Mouse (Mus musculus) macrophage (primary cell): Measurements from ENCODE around the gene Speer4e. TPM values are rescaled to one million over a fixed set of nuclear protein-coding genes. Genes with fewer than 3 reads are reported as not detected.
"Not testable (repeated sequence)": the region's sequence is repeated elsewhere in the genome, so short reads cannot be mapped to it uniquely, and the experiment has no call there.

ENCODE experiments used
- H3K27ac ChIP-seq: fragments of 350-480 bp; formaldehyde crosslinking; 2 replicates; pipeline ENCODE4 v1.9.0; 2021
- H3K36me3 ChIP-seq: fragments of 350-480 bp; formaldehyde crosslinking; 2 replicates; pipeline ENCODE4 v1.9.0; 2021; ENCODE audit errors: inconsistent target
- H3K4me3 ChIP-seq: fragments of 350-480 bp; formaldehyde crosslinking; 2 replicates; pipeline ENCODE4 v1.9.0; 2021; ENCODE audit errors: inconsistent target
- H3K79me2 ChIP-seq: fragments of 350-480 bp; formaldehyde crosslinking; 2 replicates; pipeline ENCODE4 v1.9.0; 2021; ENCODE audit errors: inconsistent target
- WGBS: methylation state at CpG from one replicate; pipeline ENCODE4 v1.1.7; 2026; ENCODE audit warnings: inconsistent platforms; ENCODE audit not compliant: missing documents; 5-methylcytosine and 5-hydroxymethylcytosine counted together
- polyA plus RNA-seq: library from polyadenylated mRNA; stranded (reverse); fragments of 250-400 nt; gene quantifications from 3 replicates; pipeline ENCODE4 v1.2.4, GENCODE M21; 2018; ENCODE audit warnings: inconsistent platforms
- total RNA-seq, 78 experiments: library from RNA; depleted of rRNA; stranded (reverse); fragments of 250-400 nt; gene quantifications; 1 replicate in 9 of 78; 2 replicates in 24 of 78; 3 replicates in 43 of 78; 4 replicates in 2 of 78; pipeline ENCODE4 v1.2.4; 2018; ENCODE audit warnings: inconsistent platforms in 56 of 78

Gene Speer4e
- not detected for total RNA-seq (2018; cell fraction: chromatin; rRNA removed)
- total RNA-seq (2018; cell fraction: cytosol; rRNA removed): not detected
- total RNA-seq (2018; cell fraction: nucleus; rRNA removed): not detected
- not detected in 3 replicates for polyA plus RNA-seq

GRCm38 (mm10) chr5:14938329-14938728, at the start of gene Speer4e:
Gene Speer4e, minus strand, starts transcription at chr5:14938429.
- H3K79me2 ChIP-seq, H3K36me3 ChIP-seq, H3K27ac ChIP-seq, H3K4me3 ChIP-seq: not testable (repeated sequence)
- 18% methylated on average over 1 of the region's 1 CpGs for WGBS

GRCm38 (mm10) chr5:14986649-14987387, 48.6 kb upstream of the Speer4e start:
- no CpG with 5 or more reads among the region's 6 CpGs for WGBS

GRCm38 (mm10) chr5:14978835-14979234, 40.6 kb upstream of the Speer4e start, which contains the start of gene Gm10354:
Gene Gm10354, minus strand, starts transcription at chr5:14978935.
- not testable (repeated sequence) for H3K36me3 ChIP-seq
- WGBS: no CpG with 5 or more reads among the region's 1 CpGs

More at GRCm38 (mm10) chr5:14986649-14987387, 48.6 kb upstream of the Speer4e start:
- not testable (repeated sequence) for H3K27ac ChIP-seq, H3K36me3 ChIP-seq, H3K4me3 ChIP-seq, H3K79me2 ChIP-seq

GRCm38 (mm10) chr5:14977368-14977767, 39.1 kb upstream of the Speer4e start:
- not testable (repeated sequence) for H3K79me2 ChIP-seq, H3K27ac ChIP-seq, H3K4me3 ChIP-seq, H3K36me3 ChIP-seq
- WGBS: 85% methylated on average over 3 of the region's 4 CpGs

More at GRCm38 (mm10) chr5:14978835-14979234, 40.6 kb upstream of the Speer4e start, which contains the start of gene Gm10354:
- not testable (repeated sequence) for H3K4me3 ChIP-seq, H3K79me2 ChIP-seq, H3K27ac ChIP-seq

GRCm38 (mm10) chr5:14975294-14975693, 37.1 kb upstream of the Speer4e start:
- H3K79me2 ChIP-seq, H3K36me3 ChIP-seq, H3K4me3 ChIP-seq, H3K27ac ChIP-seq: not testable (repeated sequence)
- WGBS: 57% methylated on average over 1 of the region's 4 CpGs

- not testable (repeated sequence) for H3K79me2 ChIP-seq, H3K4me3 ChIP-seq, H3K27ac ChIP-seq, H3K36me3 ChIP-seq
- 67% methylated on average over 3 of the region's 3 CpGs for WGBS
Observed at GRCm38 (mm10) chr5:14972841-14973240, 34.6 kb upstream of the Speer4e start.

GRCm38 (mm10) chr5:14963821-14964220, 25.6 kb upstream of the Speer4e start:
- H3K79me2 ChIP-seq, H3K36me3 ChIP-seq, H3K4me3 ChIP-seq, H3K27ac ChIP-seq: not testable (repeated sequence)
- 84% methylated on average over 8 of the region's 13 CpGs for WGBS

GRCm38 (mm10) chr5:14961502-14961901, 23.3 kb upstream of the Speer4e start:
- H3K36me3 ChIP-seq, H3K4me3 ChIP-seq, H3K27ac ChIP-seq, H3K79me2 ChIP-seq: not testable (repeated sequence)
- WGBS: 87% methylated on average over 3 of the region's 4 CpGs

GRCm38 (mm10) chr5:14955928-14956706, 17.9 kb upstream of the Speer4e start:
- not testable (repeated sequence) for H3K36me3 ChIP-seq, H3K4me3 ChIP-seq
- WGBS: no CpG with 5 or more reads among the region's 1 CpGs

GRCm38 (mm10) chr5:14953587-14953986, 15.4 kb upstream of the Speer4e start:
- H3K4me3 ChIP-seq, H3K27ac ChIP-seq, H3K36me3 ChIP-seq, H3K79me2 ChIP-seq: not testable (repeated sequence)

More at GRCm38 (mm10) chr5:14955928-14956706, 17.9 kb upstream of the Speer4e start:
- H3K27ac ChIP-seq, H3K79me2 ChIP-seq: not testable (repeated sequence)

- WGBS: 84% methylated on average over 3 of the region's 3 CpGs
Observed at GRCm38 (mm10) chr5:14952749-14953148, 14.5 kb upstream of the Speer4e start.

GRCm38 (mm10) chr5:14951822-14952221, 13.6 kb upstream of the Speer4e start:
- WGBS: 66% methylated on average over 7 of the region's 7 CpGs
- not testable (repeated sequence) for H3K79me2 ChIP-seq, H3K36me3 ChIP-seq, H3K4me3 ChIP-seq, H3K27ac ChIP-seq

More at GRCm38 (mm10) chr5:14952749-14953148, 14.5 kb upstream of the Speer4e start:
- H3K36me3 ChIP-seq, H3K79me2 ChIP-seq, H3K27ac ChIP-seq, H3K4me3 ChIP-seq: not testable (repeated sequence)

GRCm38 (mm10) chr5:14947482-14948198, 9.4 kb upstream of the Speer4e start:
- H3K36me3 ChIP-seq, H3K27ac ChIP-seq, H3K4me3 ChIP-seq, H3K79me2 ChIP-seq: not testable (repeated sequence)
- WGBS: 80% methylated on average over 2 of the region's 4 CpGs

GRCm38 (mm10) chr5:14945524-14945923, 7.3 kb upstream of the Speer4e start:
- H3K79me2 ChIP-seq, H3K4me3 ChIP-seq, H3K27ac ChIP-seq, H3K36me3 ChIP-seq: not testable (repeated sequence)
- WGBS: 84% methylated on average over 2 of the region's 4 CpGs
